Mouse (Mus musculus) kidney, embryonic 15.5 days (tissue): Measurements from ENCODE around the gene Gm29735. TPM values are rescaled to one million over a fixed set of nuclear protein-coding genes. Genes with fewer than 3 reads are reported as not detected.
"Not testable (repeated sequence)": the region's sequence is repeated elsewhere in the genome, so short reads cannot be mapped to it uniquely, and the experiment has no call there.

ENCODE experiments used
- ATAC-seq: fragments of 200-750 bp; cut with Nextera tagmentation; replicated peaks from 2 replicates; pipeline ENCODE4 v1.8.0; 2017; ENCODE audit warnings: moderate TSS enrichment; ENCODE audit not compliant: low FRiP score
- H3K27ac ChIP-seq: fragments of 300-500 bp; sonication (generic); 2 replicates; pipeline ENCODE4 v1.5.1; 2015; ENCODE audit warnings: mild to moderate bottlenecking, inconsistent platforms
- H3K27me3 ChIP-seq: fragments of 300-500 bp; sonication (generic); 2 replicates; pipeline ENCODE4 v1.6.1; 2015; ENCODE audit warnings: inconsistent platforms
- H3K36me3 ChIP-seq: fragments of 300-500 bp; sonication (generic); 2 replicates; pipeline ENCODE4 v1.6.1; 2015; ENCODE audit warnings: inconsistent platforms
- H3K4me1 ChIP-seq: fragments of 300-500 bp; sonication (generic); 2 replicates; pipeline ENCODE4 v1.6.1; 2015; ENCODE audit warnings: inconsistent platforms
- H3K4me2 ChIP-seq: fragments of 300-500 bp; sonication (generic); 2 replicates; pipeline ENCODE4 v1.6.1; 2015; ENCODE audit warnings: moderate library complexity, mild to moderate bottlenecking, inconsistent platforms
- H3K4me3 ChIP-seq: fragments of 300-500 bp; sonication (generic); replicated peaks from 2 replicates; pipeline ENCODE4 v1.5.1; 2015; ENCODE audit warnings: mild to moderate bottlenecking, inconsistent platforms
- H3K9ac ChIP-seq: fragments of 300-500 bp; sonication (generic); 2 replicates; pipeline ENCODE4 v1.6.1; 2015; ENCODE audit warnings: mild to moderate bottlenecking, inconsistent platforms
- H3K9me3 ChIP-seq: fragments of 300-500 bp; sonication (generic); replicated peaks from 2 replicates; pipeline ENCODE4 v1.6.1; 2016; ENCODE audit warnings: inconsistent platforms
- WGBS: fragments of 180-500 bp; shearing (Covaris S2); methylation state at CpG from one replicate; pipeline ENCODE4 v1.1.7; 2015; ENCODE audit warnings: mixed read lengths; 5-methylcytosine and 5-hydroxymethylcytosine counted together
- polyA plus RNA-seq: library from polyadenylated mRNA; unstranded; fragments of >200 nt; fragmentation: Nextera tagmentation; extraction: Ambion mirVana; gene quantifications from 2 replicates; pipeline ENCODE4 v1.2.1, GENCODE M21; 2015

The Gm29735 gene
- polyA plus RNA-seq, 1 experiment from 2014 or later, result not detected

DNA sequence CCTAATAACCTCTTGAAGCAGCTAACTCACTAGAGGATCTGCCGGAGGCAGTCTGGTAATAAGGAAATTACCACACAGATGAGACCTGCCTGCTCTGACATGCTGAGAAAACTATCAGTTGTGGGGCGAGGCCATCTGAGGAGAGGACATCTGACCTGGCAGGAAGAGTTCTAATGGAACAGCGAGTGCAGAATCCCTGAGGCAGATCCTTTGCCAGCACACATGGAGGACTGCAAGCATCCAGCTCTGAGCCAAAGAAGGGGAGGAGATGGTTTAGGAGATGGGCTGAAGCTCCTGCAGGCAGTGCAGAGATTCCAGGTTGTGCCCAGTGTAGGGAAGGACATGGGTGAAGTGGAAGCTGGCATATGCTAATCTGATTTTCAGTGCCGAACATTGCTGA is 4.7 kb downstream of the Gm29735 start:
- H3K27ac ChIP-seq, result no peak overlapping the region
- H3K27me3 ChIP-seq, result no peaks in the 10 kb centered on the region
- no peak for ATAC-seq
- no peak overlapping the region for H3K4me2 ChIP-seq
- 80% methylated on average over 4 of the region's 4 CpGs for WGBS
- no peak overlapping the region for H3K4me3 ChIP-seq
- H3K9ac ChIP-seq, result no peak overlapping the region
- H3K9me3 ChIP-seq, result no peaks in the 10 kb centered on the region
- no peaks in the 10 kb centered on the region for H3K4me1 ChIP-seq
- no peaks in the 10 kb centered on the region for H3K36me3 ChIP-seq

DNA sequence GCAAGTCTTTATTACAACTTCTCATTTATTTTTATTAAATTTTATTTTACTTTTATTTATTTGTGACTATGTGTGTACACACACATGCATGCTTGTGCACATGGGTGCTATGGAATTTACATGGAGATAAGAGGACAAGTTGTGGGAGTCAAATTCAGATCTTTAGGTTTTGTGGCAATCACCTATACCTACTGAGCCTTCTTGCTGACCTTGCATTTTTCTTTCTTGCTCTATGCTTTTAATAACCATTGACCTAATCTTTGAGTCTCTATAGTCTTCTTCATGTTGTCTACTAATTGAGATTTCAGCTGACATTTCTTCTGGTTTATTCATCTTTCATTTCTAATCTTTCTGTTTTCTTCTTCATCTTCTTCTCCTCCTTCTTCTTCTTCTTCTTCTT is 8.3 kb downstream of the Gm29735 start:
- no peaks in the 10 kb centered on the region for H3K4me1 ChIP-seq
- H3K27ac ChIP-seq, result no peak overlapping the region
- no peak overlapping the region for H3K4me2 ChIP-seq
- H3K36me3 ChIP-seq, result no peaks in the 10 kb centered on the region
- no peak overlapping the region for H3K4me3 ChIP-seq
- H3K27me3 ChIP-seq, result peaks cover 10% of the 10 kb centered on the region
- no peaks in the 10 kb centered on the region for H3K9me3 ChIP-seq
- no peak overlapping the region for H3K9ac ChIP-seq
- no peak for ATAC-seq

DNA sequence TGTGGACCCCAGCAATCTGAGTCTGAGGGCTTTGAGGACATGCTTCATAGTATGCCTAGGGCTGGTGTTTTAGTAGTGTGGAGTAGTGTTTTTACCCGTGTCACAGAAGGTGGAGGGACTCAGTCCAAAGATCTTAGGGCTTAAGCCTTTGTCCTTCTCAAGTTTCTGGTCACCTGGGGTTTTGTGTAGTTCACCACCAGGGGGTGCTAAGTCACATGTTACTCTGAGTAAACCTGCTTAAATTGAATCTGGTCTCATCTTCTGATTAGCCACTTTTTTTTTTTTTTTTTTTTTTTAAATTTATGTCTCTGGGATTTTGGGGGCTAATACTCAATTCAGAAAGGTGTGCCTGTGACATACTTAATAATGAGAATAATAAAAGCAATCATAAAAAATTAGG is 10.9 kb downstream of the Gm29735 start:
- no peak for ATAC-seq
- no peak overlapping the region for H3K4me2 ChIP-seq
- H3K36me3 ChIP-seq, result no peaks in the 10 kb centered on the region
- no peak overlapping the region for H3K27ac ChIP-seq
- WGBS, result 5% methylated on average over 1 of the region's 1 CpGs
- H3K9ac ChIP-seq, result no peak overlapping the region
- H3K4me3 ChIP-seq, result no peak overlapping the region
- H3K4me1 ChIP-seq, result no peaks in the 10 kb centered on the region
- no peaks in the 10 kb centered on the region for H3K9me3 ChIP-seq
- peaks cover 10% of the 10 kb centered on the region for H3K27me3 ChIP-seq

DNA sequence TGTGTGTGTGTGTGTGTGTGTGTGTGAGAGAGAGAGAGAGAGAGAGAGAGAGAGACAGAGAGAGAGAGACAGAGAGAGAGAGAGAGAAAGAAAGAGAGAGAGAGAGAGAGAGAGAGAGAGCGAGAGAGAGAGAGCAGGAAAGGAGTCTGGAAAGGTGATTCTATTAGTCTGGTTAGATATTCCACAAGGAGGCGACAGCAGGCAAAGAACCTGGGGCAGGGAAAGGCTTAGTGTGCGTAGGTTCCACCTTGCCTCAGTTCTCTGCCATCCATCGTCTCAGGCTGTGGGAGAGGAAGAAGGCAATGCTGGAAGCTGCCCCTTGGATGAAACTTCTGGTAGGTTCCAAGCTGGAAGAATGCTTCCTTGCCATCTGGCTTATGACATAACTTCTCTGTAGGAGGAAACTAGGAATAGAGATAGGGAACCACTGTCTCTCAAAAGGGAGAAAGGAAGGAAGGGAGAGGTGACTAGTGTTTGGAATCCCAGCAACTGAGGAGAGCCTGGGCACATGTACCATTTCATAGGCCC is 11.4 kb downstream of the Gm29735 start:
- no peak overlapping the region for H3K4me2 ChIP-seq

DNA sequence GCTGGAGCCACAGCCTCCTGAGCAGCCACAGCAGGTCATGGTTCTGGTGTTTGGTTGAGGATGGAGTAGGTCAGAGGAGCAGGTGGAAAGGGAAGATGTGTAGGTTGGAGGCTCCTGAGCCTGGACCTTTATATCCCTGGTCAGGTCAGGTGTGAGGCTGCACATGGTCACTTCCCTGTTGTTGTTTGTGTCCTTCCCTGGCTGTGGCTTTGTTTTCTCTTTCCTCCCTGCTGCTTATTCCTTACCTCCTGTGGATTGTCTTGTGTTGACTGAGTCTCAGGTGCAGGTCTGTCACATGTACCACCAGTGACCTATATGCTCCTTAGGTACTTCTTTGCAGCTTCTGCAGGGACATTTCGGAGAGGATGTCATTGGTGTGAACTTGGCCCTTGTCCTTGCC is 12.4 kb downstream of the Gm29735 start, which contains the start of gene Gm45337:
Gm45337 (minus strand) TSS at position 101 of the 400 bp plus-strand sequence.
- no peak within 1 kb of the TSS for H3K9ac ChIP-seq
- peaks cover 10% of the 10 kb centered on the region for H3K27me3 ChIP-seq
- H3K4me2 ChIP-seq, result no peak within 1 kb of the TSS
- WGBS, result 86% methylated on average over 1 of the region's 1 CpGs
- H3K9me3 ChIP-seq, result no peaks in the 10 kb centered on the region
- no peaks in the 10 kb centered on the region for H3K36me3 ChIP-seq
- H3K4me3 ChIP-seq, result no peak within 1 kb of the TSS
- no peaks in the 10 kb centered on the region for H3K4me1 ChIP-seq
- ATAC-seq, result no peak
- no peak within 1 kb of the TSS for H3K27ac ChIP-seq

More for the DNA sequence above, 11.4 kb downstream of the Gm29735 start:
- Histone ChIP-seq H3K27me3 (peaks cover 10% of the 10 kb centered on the region), H3K27ac (no peak overlapping the region), H3K36me3 (no peaks in the 10 kb centered on the region), H3K9me3 (no peaks in the 10 kb centered on the region), H3K4me3 (no peak overlapping the region), H3K4me1 (no peaks in the 10 kb centered on the region), H3K9ac (no peak overlapping the region)
- no peak for ATAC-seq
- WGBS, result 39% methylated on average over 4 of the region's 4 CpGs

DNA sequence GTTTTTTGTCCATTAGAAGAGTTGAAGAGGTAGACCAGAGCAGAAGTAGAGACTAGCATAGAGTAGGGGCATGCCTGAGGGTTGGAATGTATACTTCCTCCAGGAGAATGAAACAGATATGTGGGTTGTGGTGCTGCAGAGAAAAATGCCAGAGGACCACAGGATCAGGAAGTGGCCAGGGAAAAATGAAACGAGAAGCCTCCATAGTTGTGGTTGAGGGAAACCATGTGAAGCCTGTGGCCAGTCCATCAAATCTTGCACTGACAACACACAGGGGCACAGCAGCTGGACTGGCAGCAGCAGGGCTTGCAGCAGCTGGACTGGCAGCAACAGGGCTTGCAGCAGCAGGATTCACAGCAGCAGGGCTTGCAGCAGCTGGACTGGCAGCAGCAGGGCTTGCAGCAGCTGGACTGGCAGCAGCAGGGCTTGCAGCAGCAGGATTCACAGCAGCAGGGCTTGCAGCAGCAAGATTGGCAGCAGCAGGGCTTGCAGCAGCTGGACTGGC is 13.4 kb downstream of the Gm29735 start:
- H3K36me3 ChIP-seq, H3K27me3 ChIP-seq, ATAC-seq, H3K9ac ChIP-seq, H3K4me2 ChIP-seq, H3K4me1 ChIP-seq, H3K27ac ChIP-seq, H3K4me3 ChIP-seq, H3K9me3 ChIP-seq: not testable (repeated sequence)
- 43% methylated on average over 1 of the region's 1 CpGs for WGBS

DNA sequence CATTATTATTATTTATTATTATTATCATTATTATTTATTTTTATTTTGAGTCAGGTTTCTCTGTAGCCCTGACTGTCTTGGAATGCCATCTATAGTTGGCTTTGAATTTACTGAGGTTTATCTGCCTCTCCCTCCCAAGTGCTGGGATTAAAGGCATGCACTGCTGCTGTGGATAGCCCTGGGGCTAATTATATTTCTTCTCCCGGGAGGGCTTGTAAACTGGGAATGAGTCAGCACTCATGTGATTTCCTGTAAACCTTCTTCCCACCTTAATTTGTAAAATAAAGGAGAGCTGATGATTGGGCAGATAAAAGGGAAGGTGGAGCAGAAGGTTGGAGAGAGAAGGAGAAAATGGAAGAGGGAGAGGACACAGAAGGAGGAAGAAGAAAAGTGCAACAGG is 16.2 kb downstream of the Gm29735 start:
- Histone ChIP-seq H3K36me3 (no peaks in the 10 kb centered on the region), H3K9ac (no peak overlapping the region), H3K4me3 (no peak overlapping the region), H3K27ac (no peak overlapping the region), H3K4me1 (no peaks in the 10 kb centered on the region), H3K27me3 (peaks cover 7% of the 10 kb centered on the region), H3K4me2 (no peak overlapping the region), H3K9me3 (no peaks in the 10 kb centered on the region)
- 2% methylated on average over 1 of the region's 1 CpGs for WGBS
- no peak for ATAC-seq

DNA sequence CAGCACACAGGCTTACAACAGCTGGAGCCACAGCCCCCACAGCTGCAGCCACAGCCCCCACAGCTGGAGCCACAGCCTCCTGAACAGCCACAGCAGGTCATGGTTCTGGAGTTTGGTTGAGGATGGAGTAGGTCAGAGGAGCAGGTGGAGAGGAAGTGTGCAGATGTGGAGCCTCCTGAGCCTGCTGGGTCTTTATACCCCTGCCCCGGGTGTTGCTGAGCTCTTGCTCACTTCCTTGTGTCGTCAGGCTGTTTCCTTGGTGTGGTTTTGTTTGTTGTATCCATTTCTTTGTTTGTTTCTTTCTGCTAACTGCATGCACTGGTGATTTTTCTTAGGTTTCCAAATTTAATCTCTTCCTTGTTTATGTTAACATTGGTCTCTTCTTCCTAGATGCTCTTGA is 21.0 kb downstream of the Gm29735 start, which contains the start of gene Gm39115:
Gm39115 (minus strand) TSS at position 101 of the 400 bp plus-strand sequence.
- not testable (repeated sequence) for H3K4me1 ChIP-seq, ATAC-seq, H3K9ac ChIP-seq, H3K4me3 ChIP-seq, H3K9me3 ChIP-seq, H3K27me3 ChIP-seq, H3K27ac ChIP-seq, H3K36me3 ChIP-seq, H3K4me2 ChIP-seq
- 44% methylated on average over 2 of the region's 2 CpGs for WGBS

DNA sequence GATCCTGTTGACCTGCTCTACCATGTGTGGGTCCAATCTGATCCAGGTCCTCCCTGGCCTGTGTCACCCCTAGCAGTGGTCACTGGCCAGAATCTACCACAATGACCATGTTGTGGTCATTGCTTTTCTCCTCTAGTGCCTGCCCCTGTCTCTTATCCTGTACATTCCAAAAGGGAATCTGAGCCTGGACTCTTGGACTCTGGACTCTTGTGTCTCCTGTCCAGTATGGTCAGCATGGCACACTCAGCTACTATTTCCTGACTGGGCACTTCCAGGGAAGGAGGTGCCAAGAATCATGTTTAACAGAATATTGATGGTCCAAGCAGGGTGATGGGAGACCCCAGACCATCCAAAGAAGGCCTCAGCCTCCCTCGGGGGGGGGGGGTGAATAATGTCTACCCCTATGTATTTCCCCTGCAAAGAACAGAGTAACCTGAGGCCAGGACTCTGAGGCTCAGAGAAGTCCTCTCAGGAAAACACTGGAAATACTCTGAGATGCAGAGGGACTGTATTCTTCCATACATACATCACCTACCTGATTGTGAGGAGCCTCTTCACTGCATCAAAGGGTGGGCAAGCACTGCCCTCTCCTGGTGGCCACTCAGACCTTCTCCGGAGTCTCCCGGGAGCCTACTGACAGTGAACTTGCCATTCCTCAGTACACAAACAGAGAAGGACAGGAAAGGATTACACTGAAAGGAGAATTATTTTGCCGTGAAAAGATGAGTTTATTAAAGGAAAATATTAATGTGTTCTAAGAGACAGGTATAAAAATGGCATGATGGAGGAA is 22.5 kb downstream of the Gm29735 start:
- H3K4me3 ChIP-seq, result no peak overlapping the region
- 49% methylated on average over 4 of the region's 4 CpGs for WGBS

DNA sequence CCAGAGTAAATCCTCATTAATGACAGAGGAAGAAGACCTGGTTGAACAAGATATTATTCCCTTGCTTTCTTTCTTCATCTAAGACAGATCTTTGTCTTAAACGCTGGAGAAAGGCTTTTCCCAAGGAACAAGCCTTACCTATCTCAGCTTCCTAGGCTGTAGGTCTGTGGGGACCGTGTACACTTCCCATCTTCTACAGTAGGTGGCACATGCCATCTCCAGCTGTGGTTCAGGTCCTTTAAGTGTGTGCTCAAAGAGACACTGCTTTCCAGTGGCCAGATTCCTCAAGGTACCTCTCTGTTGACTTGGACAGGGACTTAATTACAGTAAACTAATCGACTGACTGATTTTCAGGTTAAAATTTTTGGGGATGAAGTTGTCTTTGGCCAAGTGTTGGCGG is 28.1 kb downstream of the Gm29735 start:
- no peak overlapping the region for H3K9ac ChIP-seq
- H3K4me1 ChIP-seq, result no peaks in the 10 kb centered on the region
- WGBS, result 65% methylated on average over 4 of the region's 4 CpGs
- no peak overlapping the region for H3K4me3 ChIP-seq
- no peaks in the 10 kb centered on the region for H3K27me3 ChIP-seq
- no peak overlapping the region for H3K27ac ChIP-seq
- no peaks in the 10 kb centered on the region for H3K36me3 ChIP-seq
- no peak for ATAC-seq
- H3K9me3 ChIP-seq, result no peaks in the 10 kb centered on the region
- no peak overlapping the region for H3K4me2 ChIP-seq

More for the DNA sequence above, 22.5 kb downstream of the Gm29735 start:
- H3K9me3 ChIP-seq, result no peaks in the 10 kb centered on the region
- ATAC-seq, result no peak
- no peak overlapping the region for H3K9ac ChIP-seq
- no peak overlapping the region for H3K27ac ChIP-seq
- no peaks in the 10 kb centered on the region for H3K4me1 ChIP-seq
- H3K4me2 ChIP-seq, result no peak overlapping the region
- no peaks in the 10 kb centered on the region for H3K27me3 ChIP-seq
- H3K36me3 ChIP-seq, result no peaks in the 10 kb centered on the region

DNA sequence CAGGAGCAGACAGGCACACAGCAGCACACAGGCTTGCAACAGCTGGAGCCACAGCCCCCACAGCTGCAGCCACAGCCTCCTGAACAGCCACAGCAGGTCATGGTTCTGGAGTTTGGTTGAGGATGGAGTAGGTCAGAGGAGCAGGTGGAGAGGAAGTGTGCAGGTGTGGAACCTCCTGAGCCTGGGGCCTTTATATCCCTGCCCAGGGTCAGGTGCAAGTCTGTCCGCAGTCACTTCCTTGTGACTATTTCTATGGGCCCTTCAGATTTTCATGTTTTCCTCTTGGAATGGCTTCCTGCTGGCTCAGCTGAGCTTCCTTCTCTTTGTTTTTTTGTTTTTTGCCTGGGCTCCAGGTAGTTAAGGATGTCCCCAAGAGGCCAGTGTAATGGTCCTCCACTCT is 36.3 kb downstream of the Gm29735 start, which contains the start of gene Gm45618:
Gm45618 (minus strand) TSS at position 101 of the 400 bp plus-strand sequence.
- not testable (repeated sequence) for ATAC-seq, H3K9ac ChIP-seq, H3K4me1 ChIP-seq, H3K36me3 ChIP-seq, H3K9me3 ChIP-seq, H3K27ac ChIP-seq, H3K4me2 ChIP-seq, H3K4me3 ChIP-seq, H3K27me3 ChIP-seq
- 100% methylated on average over 1 of the region's 1 CpGs for WGBS

DNA sequence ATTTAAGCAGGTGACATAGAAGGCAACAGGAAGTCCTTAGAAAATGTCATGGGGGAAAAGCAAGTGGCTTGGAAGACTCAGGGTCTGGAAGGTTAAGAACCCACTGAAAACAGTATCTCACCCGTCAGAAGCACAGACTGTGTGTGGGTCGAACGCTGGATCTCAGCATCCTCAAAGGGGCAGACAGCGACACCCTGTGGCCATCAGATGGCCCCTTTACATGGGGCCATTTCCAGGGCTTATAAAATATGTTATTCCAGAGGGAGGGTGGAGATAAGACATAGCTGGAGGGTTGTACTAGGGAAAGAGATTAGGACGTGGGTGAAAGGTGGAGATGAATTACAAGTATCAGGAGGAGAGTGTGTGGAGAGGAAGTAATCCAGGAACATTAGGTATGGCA is 37.3 kb downstream of the Gm29735 start:
- ATAC-seq, result no peak
- no peak overlapping the region for H3K9ac ChIP-seq
- no peak overlapping the region for H3K4me2 ChIP-seq
- WGBS, result 19% methylated on average over 5 of the region's 5 CpGs
- H3K27ac ChIP-seq, result no peak overlapping the region
- H3K4me3 ChIP-seq, result no peak overlapping the region
- H3K36me3 ChIP-seq, result no peaks in the 10 kb centered on the region
- no peaks in the 10 kb centered on the region for H3K27me3 ChIP-seq
- H3K9me3 ChIP-seq, result no peaks in the 10 kb centered on the region
- H3K4me1 ChIP-seq, result no peaks in the 10 kb centered on the region
